Mouse (Mus musculus) cerebellum, adult 8-10 months (tissue): ENCODE measurements at regions not wholly inside any gene's neighbourhood (a gene's known extent, or its start where the extent isn't known, plus 50 kb on each side); places are given as distances from the start of the nearest gene placed in this dataset.
A peak's percentile ranks its signal among the peaks of the same experiment; 100 is the strongest.

Source experiments
- DNase-seq: peaks from one replicate; pipeline ENCODE4 v3.0.0; 2022

GRCm38 (mm10) chr3:9959716-9960661, 127.9 kb upstream of the Gm9833 start:
- peak; percentile 57 for DNase-seq

- no peak for DNase-seq
These were observed 127.2 kb upstream of the Gm9833 start for GRCm38 (mm10) chr3:9960696-9961095.
